Mouse (Mus musculus) myocyte (in vitro differentiated cells): ENCODE data around the gene Adamts9. TPM values are rescaled to one million over a fixed set of nuclear protein-coding genes. Genes with fewer than 3 reads are reported as not detected.

Experiments used
- H3K27me3 ChIP-seq: one replicate; pipeline ENCODE4 v1.6.1; 2011; ENCODE audit not compliant: control insufficient read depth, insufficient read depth, insufficient read length
- H3K36me3 ChIP-seq: one replicate; pipeline ENCODE4 v1.6.1; 2011; ENCODE audit not compliant: control insufficient read depth, insufficient read depth
- H3K4me2 ChIP-seq: one replicate; pipeline ENCODE4 v1.6.1; 2011; ENCODE audit warnings: low read depth, control low read depth
- H3K4me3 ChIP-seq: one replicate; pipeline ENCODE4 v1.5.1; 2011; ENCODE audit warnings: mild to moderate bottlenecking, control low read depth, moderate library complexity
- H3K79me2 ChIP-seq: one replicate; pipeline ENCODE4 v1.6.1; 2011; ENCODE audit not compliant: control insufficient read depth, insufficient read depth
- H3ac ChIP-seq: one replicate; pipeline ENCODE4 v1.6.1; 2011; ENCODE audit not compliant: control insufficient read depth, insufficient read length
- CEBPB ChIP-seq: IDR thresholded peaks from 2 replicates; pipeline ENCODE4 v1.6.1; 2011; ENCODE audit warnings: mild to moderate bottlenecking, moderate library complexity; ENCODE audit not compliant: poor library complexity, insufficient read depth, severe bottlenecking
- E2F4 ChIP-seq: IDR thresholded peaks from one replicate; pipeline ENCODE4 v1.6.1; 2011; ENCODE audit warnings: mild to moderate bottlenecking, control low read depth, moderate library complexity; ENCODE audit not compliant: insufficient read depth
- MAX ChIP-seq: IDR thresholded peaks from one replicate; pipeline ENCODE4 v1.6.1; 2011; ENCODE audit warnings: low read depth, mild to moderate bottlenecking, control low read depth
- MYOD1 ChIP-seq, 3 experiments: IDR thresholded peaks; one replicate each; pipeline ENCODE4 v1.6.1; 2011; ENCODE audit warnings: control low read depth in 2 of 3, low read depth in 2 of 3, mild to moderate bottlenecking in 2 of 3, moderate library complexity in 1 of 3; ENCODE audit not compliant: insufficient read length in 2 of 3, control insufficient read depth in 1 of 3
- MYOG ChIP-seq, 3 experiments: IDR thresholded peaks; one replicate each; pipeline ENCODE4 v1.6.1; 2011; ENCODE audit warnings: control low read depth in 2 of 3, low read depth in 2 of 3, mild to moderate bottlenecking in 2 of 3; ENCODE audit not compliant: insufficient read length in 2 of 3, control insufficient read depth in 1 of 3, insufficient read depth in 1 of 3
- POLR2A ChIP-seq: IDR thresholded peaks from one replicate; pipeline ENCODE4 v1.6.1; 2011; ENCODE audit warnings: low read depth, mild to moderate bottlenecking, control low read depth, moderate library complexity; ENCODE audit not compliant: insufficient read length
- POLR2AphosphoS2 ChIP-seq: IDR thresholded peaks from one replicate; pipeline ENCODE4 v1.6.1; 2011; ENCODE audit warnings: low read depth, control low read depth; ENCODE audit not compliant: insufficient read length
- REST ChIP-seq: IDR thresholded peaks from one replicate; pipeline ENCODE4 v1.6.1; 2011; ENCODE audit warnings: mild to moderate bottlenecking, control low read depth, moderate library complexity; ENCODE audit not compliant: insufficient read depth, insufficient read length
- SRF ChIP-seq: IDR thresholded peaks from one replicate; pipeline ENCODE4 v1.6.1; 2011; ENCODE audit warnings: low read depth; ENCODE audit not compliant: control insufficient read depth, insufficient read length
- TCF12 ChIP-seq: IDR thresholded peaks from one replicate; pipeline ENCODE4 v1.6.1; 2011; ENCODE audit warnings: mild to moderate bottlenecking, control low read depth; ENCODE audit not compliant: poor library complexity, insufficient read depth, severe bottlenecking
- TCF3 ChIP-seq: IDR thresholded peaks from one replicate; pipeline ENCODE4 v1.6.1; 2011; ENCODE audit warnings: low read depth, control low read depth; ENCODE audit not compliant: insufficient read length
- USF1 ChIP-seq: IDR thresholded peaks from one replicate; pipeline ENCODE4 v1.6.1; 2011; ENCODE audit warnings: low read depth, mild to moderate bottlenecking, control low read depth, moderate library complexity
- polyA plus RNA-seq: library from polyadenylated mRNA; unstranded; fragments of >200 nt; fragmentation: generic; extraction: Trizol; gene quantifications from one replicate; pipeline ENCODE4 v1.2.1, GENCODE M21; 2012; ENCODE audit warnings: missing spikeins

Gene Adamts9
- polyA plus RNA-seq, 1 experiment = 0.04 TPM

- TF ChIP-seq POLR2AphosphoS2 (no peak), MYOG (IDR thresholded peaks at IDR 0.05; ENCODE audit: control insufficient read depth in 1 of 3, insufficient read depth in 1 of 3, insufficient read length in 2 of 3, low read depth in 2 of 3) (no peak), SRF (no peak), TCF12 (no peak), REST (no peak), USF1 (no peak), E2F4 (no peak)
- Histone ChIP-seq H3K79me2 (no peaks in the 10 kb centered on the region), H3K4me3 (no peak overlapping the region)
These were observed 158.5 kb downstream of the Adamts9 start for GRCm38 (mm10) chr6:92784782-92785181.

GRCm38 (mm10) chr6:92781446-92781845 is 161.8 kb downstream of the Adamts9 start:
- Histone ChIP-seq H3K36me3 (no peaks in the 10 kb centered on the region), H3K4me2 (no peak overlapping the region), H3ac (no peak overlapping the region), H3K79me2 (no peaks in the 10 kb centered on the region), H3K27me3 (no peaks in the 10 kb centered on the region), H3K4me3 (no peak overlapping the region)
- TF ChIP-seq MAX (no peak), CEBPB (no peak), MYOG (IDR thresholded peaks at IDR 0.05; ENCODE audit: control insufficient read depth in 1 of 3, insufficient read depth in 1 of 3, insufficient read length in 2 of 3, low read depth in 2 of 3) (no peak), E2F4 (no peak), SRF (no peak), USF1 (no peak)

More at GRCm38 (mm10) chr6:92784782-92785181, 158.5 kb downstream of the Adamts9 start:
- Histone ChIP-seq H3K27me3 (no peaks in the 10 kb centered on the region), H3K36me3 (no peaks in the 10 kb centered on the region), H3ac (no peak overlapping the region), H3K4me2 (no peak overlapping the region)

GRCm38 (mm10) chr6:92779935-92780205 is 163.4 kb downstream of the Adamts9 start:
- Histone ChIP-seq H3K79me2 (no peaks in the 10 kb centered on the region), H3K27me3 (no peaks in the 10 kb centered on the region), H3K36me3 (no peaks in the 10 kb centered on the region), H3K4me2 (no peak overlapping the region), H3ac (no peak overlapping the region), H3K4me3 (no peak overlapping the region)
- no peak for TF ChIP-seq MYOD1 (IDR thresholded peaks at IDR 0.05; ENCODE audit: control insufficient read depth in 1 of 3, insufficient read length in 2 of 3, low read depth in 2 of 3)
- TF ChIP-seq POLR2A = no peak
- TF ChIP-seq E2F4 = no peak
- no peak for TF ChIP-seq TCF3
- no peak for TF ChIP-seq REST

GRCm38 (mm10) chr6:92779140-92779934 is 164.0 kb downstream of the Adamts9 start:
- TF ChIP-seq SRF = no peak
- TF ChIP-seq MYOG (IDR thresholded peaks at IDR 0.05; ENCODE audit: control insufficient read depth in 1 of 3, insufficient read depth in 1 of 3, insufficient read length in 2 of 3, low read depth in 2 of 3) = no peak

GRCm38 (mm10) chr6:92776356-92776755 is 166.9 kb downstream of the Adamts9 start:
- Histone ChIP-seq H3K79me2 (no peaks in the 10 kb centered on the region), H3K27me3 (no peaks in the 10 kb centered on the region), H3ac (no peak overlapping the region), H3K4me2 (no peak overlapping the region), H3K36me3 (no peaks in the 10 kb centered on the region), H3K4me3 (no peak overlapping the region)
- TF ChIP-seq CEBPB (no peak), MYOG (IDR thresholded peaks at IDR 0.05; ENCODE audit: control insufficient read depth in 1 of 3, insufficient read depth in 1 of 3, insufficient read length in 2 of 3, low read depth in 2 of 3) (no peak), POLR2A (no peak), TCF3 (no peak), MAX (no peak), MYOD1 (IDR thresholded peaks at IDR 0.05; ENCODE audit: control insufficient read depth in 1 of 3, insufficient read length in 2 of 3, low read depth in 2 of 3) (no peak), POLR2AphosphoS2 (no peak), E2F4 (no peak), REST (no peak), SRF (no peak), USF1 (no peak), TCF12 (no peak)

More at GRCm38 (mm10) chr6:92779140-92779934, 164.0 kb downstream of the Adamts9 start:
- H3K79me2 ChIP-seq = no peaks in the 10 kb centered on the region
- no peak overlapping the region for H3K4me2 ChIP-seq
- H3K4me3 ChIP-seq = no peak overlapping the region
- no peaks in the 10 kb centered on the region for H3K36me3 ChIP-seq
- H3ac ChIP-seq = no peak overlapping the region
- no peaks in the 10 kb centered on the region for H3K27me3 ChIP-seq
